Comparison of ENCODE assay signal across 9 mouse cellular contexts in the genomic region with DNA sequence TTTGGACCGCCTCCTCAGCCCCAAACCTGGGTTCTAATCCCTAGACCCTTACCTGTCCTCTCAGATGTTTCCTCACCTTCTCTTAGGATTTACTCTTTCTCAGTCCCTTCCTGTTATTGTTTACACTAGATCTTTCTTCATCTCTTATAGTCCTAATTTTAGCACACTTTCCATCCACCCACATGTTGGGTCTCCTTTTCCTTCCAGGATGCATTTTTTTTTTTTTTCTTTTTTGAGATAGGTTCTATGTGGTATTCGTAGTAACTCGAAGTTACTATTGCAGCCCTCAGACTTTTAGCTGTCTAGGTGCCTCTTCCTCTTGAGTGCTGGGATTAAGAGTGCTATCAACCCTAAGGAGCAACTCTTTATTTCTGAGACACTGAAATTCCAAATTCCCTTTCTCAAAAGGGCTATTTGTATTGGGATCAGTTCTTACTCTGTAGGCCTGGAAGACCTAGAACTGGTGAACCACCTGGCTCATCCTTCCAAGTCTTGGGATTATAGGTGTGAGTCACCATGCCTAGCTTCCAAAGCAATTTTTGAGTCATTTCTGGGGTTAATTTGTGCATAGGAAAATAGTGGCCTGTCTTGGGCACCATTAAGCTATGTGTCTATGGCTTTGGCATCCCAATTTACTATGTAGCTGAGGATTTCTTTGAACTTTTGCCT. TPM values are rescaled to one million over a fixed set of nuclear protein-coding genes. Genes with fewer than 3 reads are reported as not detected.
DNase-seq lines count a peak whose midpoint lies in the region; ATAC-seq and TF ChIP-seq lines count a peak whose summit lies in the region.
"Had no signal": no experiment of that assay in that cellular context is flagged by ENCODE, and none has a peak within 500 bp of the region (broad histone marks: within the 10 kb centered on the region; RNA-seq: fewer than 3 reads in every experiment).

No protein-coding gene starts in this region.

- no peak for ATAC-seq in forebrain, embryonic 13.5 days
- no peak for ATAC-seq in liver, embryonic 14.5 days (ENCODE audit: insufficient read depth)
- ATAC-seq: CD4-positive, CD25-positive, alpha-beta regulatory T cell, adult 4 months had no signal

- peak overlapping the region; percentile 62 for H3K4me2 ChIP-seq in forebrain, embryonic 13.5 days
- H3K4me2 ChIP-seq in liver, embryonic 14.5 days (ENCODE audit: low read depth) = peak overlapping the region; percentile 73

- no peaks in the 10 kb centered on the region for H3K9me3 ChIP-seq in forebrain, embryonic 13.5 days (replicated peaks)
- no peaks in the 10 kb centered on the region for H3K9me3 ChIP-seq in liver, embryonic 14.5 days (ENCODE audit: control insufficient read depth, low read length)

- TF ChIP-seq CTCF in gastrocnemius, adult 2 months (IDR thresholded peaks at IDR 0.05) = no peak
- TF ChIP-seq CTCF in C2C12 (IDR thresholded peaks at IDR 0.05; ENCODE audit: control insufficient read depth, insufficient read depth, insufficient read length) = no peak
- no peak for TF ChIP-seq CTCF in liver, embryonic 14.5 days (IDR thresholded peaks at IDR 0.05; ENCODE audit: low read depth)

- H3K36me3 ChIP-seq in C2C12 (ENCODE audit: control insufficient read depth, insufficient read depth) = peaks cover 43% of the 10 kb centered on the region
- peaks cover 46% of the 10 kb centered on the region for H3K36me3 ChIP-seq in forebrain, embryonic 13.5 days (ENCODE audit: poor library complexity, severe bottlenecking)
- peaks cover 41% of the 10 kb centered on the region for H3K36me3 ChIP-seq in liver, embryonic 14.5 days (replicated peaks; ENCODE audit: control insufficient read depth, insufficient read depth, low read depth)

- H3K79me2 ChIP-seq in C2C12 (ENCODE audit: control insufficient read depth, insufficient read depth) = peaks cover 52% of the 10 kb centered on the region

- H3K27ac ChIP-seq in gastrocnemius, adult 2 months = peak overlapping the region; percentile 95
- peak overlapping the region; percentile 89 for H3K27ac ChIP-seq in forebrain, embryonic 13.5 days
- peak overlapping the region; percentile 88 for H3K27ac ChIP-seq in liver, embryonic 14.5 days

- intact Hi-C loops in gastrocnemius, adult 2 months (cut with DNase I) = no loop called here
- intact Hi-C loops in left cerebral cortex, postnatal 4 days (cut with DNase I) = no loop called here

- no peaks in the 10 kb centered on the region for H3K27me3 ChIP-seq in C2C12 (ENCODE audit: control insufficient read depth, insufficient read depth, insufficient read length)
- H3K27me3 ChIP-seq in forebrain, embryonic 13.5 days = no peaks in the 10 kb centered on the region
- no peaks in the 10 kb centered on the region for H3K27me3 ChIP-seq in liver, embryonic 14.5 days (ENCODE audit: control insufficient read depth, insufficient read depth, low read length)

- H3K4me1 ChIP-seq in forebrain, embryonic 13.5 days = peaks cover 48% of the 10 kb centered on the region
- peaks cover 17 to 21% of the 10 kb centered on the region in 2 experiments for H3K4me1 ChIP-seq in liver, embryonic 14.5 days (replicated peaks; ENCODE audit: control insufficient read depth in 2 of 2, insufficient read depth in 2 of 2, low read length in 1 of 2)

- H3K4me3 ChIP-seq in gastrocnemius, adult 2 months = peak overlapping the region; percentile 81
- peak overlapping the region; percentile 21 for H3K4me3 ChIP-seq in C2C12 (ENCODE audit: insufficient read depth, poor library complexity, severe bottlenecking)
- H3K4me3 ChIP-seq in forebrain, embryonic 13.5 days = peak overlapping the region; percentile 89
- H3K4me3 ChIP-seq in liver, embryonic 14.5 days (ENCODE audit: insufficient read depth in 1 of 2, low read depth in 2 of 2, low read length in 2 of 2) = peak overlapping the region; percentile 58 to 79

- H3ac ChIP-seq in C2C12 (ENCODE audit: control insufficient read depth, insufficient read length, low read depth) = no peak overlapping the region

- peak overlapping the region; percentile 93 for H3K9ac ChIP-seq in forebrain, embryonic 13.5 days
- H3K9ac ChIP-seq in liver, embryonic 14.5 days (replicated peaks) = peak overlapping the region; percentile 92

- WGBS in forebrain, embryonic 13.5 days = 29% methylated on average over 3 of the region's 3 CpGs
- 7% methylated on average over 3 of the region's 3 CpGs for WGBS in liver, embryonic 14.5 days (ENCODE audit: insufficient replicate concordance)

- no peak for TF ChIP-seq EP300 in liver, embryonic 14.5 days (IDR thresholded peaks at IDR 0.05; ENCODE audit: low read depth)

- no peak for DNase-seq in gastrocnemius, adult 2 months
- no peak for DNase-seq in gastrocnemius, postnatal 4 days (ENCODE audit: low spot score in 2 of 2)
- DNase-seq in liver, embryonic 14.5 days (ENCODE audit: low read depth in 3 of 3, low spot score in 3 of 3) = no peak
- DNase-seq in left cerebral cortex, postnatal 4 days = no peak
- DNase-seq in spleen, postnatal 10 days (ENCODE audit: low spot score in 2 of 2) = no peak
- no peak for DNase-seq in left cerebral cortex, adult 9 months (ENCODE audit: low spot score in 2 of 2)

- peaks cover 49% of the 10 kb centered on the region for H3K79me3 ChIP-seq in C2C12 (ENCODE audit: low read depth)

TF ChIP-seq in C2C12, 6 proteins besides CTCF, POLR2A, EP300 and RAD21:
- TF ChIP-seq MYOG (IDR thresholded peaks at IDR 0.05; ENCODE audit: control insufficient read depth, extremely low read depth, insufficient read length) (no peak), MAX (IDR thresholded peaks at IDR 0.05) (peak; percentile 5)

RNA-seq across cellular contexts. Expression of gene Sp1, which starts 1.1 kb away (rescaled TPM):
- 10 to 100 TPM; 23.0 to 25.1 TPM for total RNA-seq in gastrocnemius, adult 2 months (2021)
- 10 to 100 TPM; 54.9 to 69.9 TPM for total RNA-seq in gastrocnemius, postnatal 4 days (2021)
- 13.4 TPM for polyA plus RNA-seq in C2C12 (2012; fragmentation: generic; extraction: Trizol)
- 7.0 and 8.1 TPM in 2 replicates for polyA plus RNA-seq in forebrain, embryonic 13.5 days (2015; fragmentation: Nextera tagmentation; extraction: Ambion mirVana)
- 9.2 and 9.5 TPM in 2 replicates for polyA plus RNA-seq in liver, embryonic 14.5 days (2012; rRNA removed)
- polyA plus RNA-seq in liver, embryonic 14.5 days (2014; fragmentation: Nextera tagmentation; extraction: Ambion mirVana) = 5.0 and 5.4 TPM in 2 replicates
- 10 to 100 TPM; 30.5 to 35.0 TPM for total RNA-seq in left cerebral cortex, postnatal 4 days (2021)

RNA-seq across cellular contexts. Expression of gene Amhr2, which starts 38.1 kb away (rescaled TPM):
- total RNA-seq in gastrocnemius, adult 2 months (2021) = 1 to 10 TPM; 7.2 to 9.5 TPM
- total RNA-seq in gastrocnemius, postnatal 4 days (2021) = 1 to 10 TPM; 3.6 to 3.9 TPM
- 0.07 TPM for polyA plus RNA-seq in C2C12 (2012; fragmentation: generic; extraction: Trizol)
- 0.19 and 0.20 TPM in 2 replicates for polyA plus RNA-seq in forebrain, embryonic 13.5 days (2015; fragmentation: Nextera tagmentation; extraction: Ambion mirVana)
- polyA plus RNA-seq in liver, embryonic 14.5 days (2012; rRNA removed) = 0.05 and 0.06 TPM in 2 replicates
- polyA plus RNA-seq in liver, embryonic 14.5 days (2014; fragmentation: Nextera tagmentation; extraction: Ambion mirVana) = 0.11 and 0.23 TPM in 2 replicates
- total RNA-seq in left cerebral cortex, postnatal 4 days (2021) = 1 to 10 TPM in 1 of 2 experiments, under 1 TPM in 1; 0.93 to 1.4 TPM

RNA-seq across cellular contexts. Expression of gene Sp7, which starts 40.1 kb away (rescaled TPM):
- not detected for total RNA-seq in gastrocnemius, adult 2 months (2021)
- total RNA-seq in gastrocnemius, postnatal 4 days (2021) = under 1 TPM; 0.18 to 0.22 TPM
- polyA plus RNA-seq in C2C12 (2012; fragmentation: generic; extraction: Trizol) = 10.8 TPM
- 0.15 and 0.18 TPM in 2 replicates for polyA plus RNA-seq in forebrain, embryonic 13.5 days (2015; fragmentation: Nextera tagmentation; extraction: Ambion mirVana)
- polyA plus RNA-seq in liver, embryonic 14.5 days (2012; rRNA removed) = 0.01 and 0.07 TPM in 2 replicates
- polyA plus RNA-seq in liver, embryonic 14.5 days (2014; fragmentation: Nextera tagmentation; extraction: Ambion mirVana) = 0.04 TPM in 1 of 2 replicates, not detected in the other
- total RNA-seq in left cerebral cortex, postnatal 4 days (2021) = under 1 TPM; 0.24 to 0.56 TPM
- polyA plus RNA-seq: CD4-positive, CD25-positive, alpha-beta regulatory T cell, adult 4 months had no signal

RNA-seq across cellular contexts. Expression of gene Prr13, which starts 51.8 kb away (rescaled TPM):
- 10 to 100 TPM; 17.3 to 18.2 TPM for total RNA-seq in gastrocnemius, adult 2 months (2021)
- 10 to 100 TPM; 15.2 to 18.7 TPM for total RNA-seq in gastrocnemius, postnatal 4 days (2021)
- 113 TPM for polyA plus RNA-seq in C2C12 (2012; fragmentation: generic; extraction: Trizol)
- 88.9 and 90.9 TPM in 2 replicates for polyA plus RNA-seq in forebrain, embryonic 13.5 days (2015; fragmentation: Nextera tagmentation; extraction: Ambion mirVana)
- 69.0 and 84.6 TPM in 2 replicates for polyA plus RNA-seq in liver, embryonic 14.5 days (2012; rRNA removed)
- 111 and 117 TPM in 2 replicates for polyA plus RNA-seq in liver, embryonic 14.5 days (2014; fragmentation: Nextera tagmentation; extraction: Ambion mirVana)
- total RNA-seq in left cerebral cortex, postnatal 4 days (2021) = 10 to 100 TPM; 18.6 to 20.0 TPM

RNA-seq across cellular contexts. Expression of gene Aaas, which starts 56.5 kb away (rescaled TPM):
- total RNA-seq in gastrocnemius, adult 2 months (2021) = 1 to 10 TPM; 5.7 to 7.8 TPM
- total RNA-seq in gastrocnemius, postnatal 4 days (2021) = 10 to 100 TPM; 14.0 to 14.3 TPM
- polyA plus RNA-seq in C2C12 (2012; fragmentation: generic; extraction: Trizol) = 217 TPM
- polyA plus RNA-seq in forebrain, embryonic 13.5 days (2015; fragmentation: Nextera tagmentation; extraction: Ambion mirVana) = 64.1 and 66.5 TPM in 2 replicates
- polyA plus RNA-seq in liver, embryonic 14.5 days (2012; rRNA removed) = 31.0 and 33.7 TPM in 2 replicates
- polyA plus RNA-seq in liver, embryonic 14.5 days (2014; fragmentation: Nextera tagmentation; extraction: Ambion mirVana) = 44.3 and 48.9 TPM in 2 replicates
- total RNA-seq in left cerebral cortex, postnatal 4 days (2021) = 10 to 100 TPM; 28.7 to 29.2 TPM

Comparison
In these comparisons a context has a peak if more than half of its experiments do, and no peak if none do; other contexts are left out.
1. H3K4me3 ChIP-seq: peak in every context shown above with its lines; median percentile 89 in forebrain, embryonic 13.5 days; 81 in gastrocnemius, adult 2 months; 68 in liver, embryonic 14.5 days; 21 in C2C12.